Mouse (Mus musculus) ZHBTc4 (cell line): Measurements from ENCODE around the gene Ccsap.
A peak's percentile ranks its signal among the peaks of the same experiment; 100 is the strongest.
"Not testable (repeated sequence)": the region's sequence is repeated elsewhere in the genome, so short reads cannot be mapped to it uniquely, and the experiment has no call there.

Source experiments
- DNase-seq: peaks from one replicate; pipeline ENCODE4 v3.0.0-alpha.2; 2011; ENCODE audit warnings: low read depth, low spot score

Ccsap gene

DNA sequence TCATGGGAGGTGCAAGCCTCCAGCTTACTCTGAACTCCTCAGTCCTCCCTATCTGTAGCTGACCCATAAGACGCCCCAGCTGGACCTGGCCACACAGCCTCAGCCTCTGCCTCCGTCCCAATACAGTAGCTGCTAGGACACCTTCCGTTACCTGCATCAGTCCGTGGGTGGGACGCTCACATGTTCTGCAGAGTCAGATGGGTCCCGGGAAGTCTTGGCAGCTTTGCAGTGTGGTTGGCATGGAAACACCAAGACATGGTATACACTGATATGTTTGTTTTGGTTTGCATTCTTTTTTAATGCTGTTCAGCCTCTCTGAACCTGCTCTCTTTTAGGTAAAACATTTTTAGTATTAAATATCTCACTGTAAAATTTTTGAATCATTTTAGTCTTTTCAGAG lies 23.7 kb downstream of the Ccsap start:
- no peak for DNase-seq

DNA sequence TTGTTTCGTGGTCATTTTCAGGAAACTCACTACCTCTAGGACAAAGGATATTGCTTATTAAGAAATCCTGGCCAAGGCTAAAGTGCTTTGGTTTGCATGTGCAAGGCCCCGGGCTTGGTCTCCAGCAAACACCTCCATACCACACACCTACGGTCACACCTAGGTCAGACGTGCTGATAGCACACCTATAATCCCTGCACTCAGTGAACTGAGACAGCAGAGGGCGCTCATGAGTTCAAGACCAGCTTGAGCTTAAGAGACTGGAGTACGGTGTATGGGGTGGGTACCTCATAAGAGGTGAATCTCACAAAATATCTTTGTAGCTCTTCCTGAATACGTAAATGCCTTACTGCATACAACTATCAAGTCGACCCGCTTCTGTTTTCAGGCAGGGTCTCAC lies 24.6 kb downstream of the Ccsap start:
- peak; percentile 88 for DNase-seq

DNA sequence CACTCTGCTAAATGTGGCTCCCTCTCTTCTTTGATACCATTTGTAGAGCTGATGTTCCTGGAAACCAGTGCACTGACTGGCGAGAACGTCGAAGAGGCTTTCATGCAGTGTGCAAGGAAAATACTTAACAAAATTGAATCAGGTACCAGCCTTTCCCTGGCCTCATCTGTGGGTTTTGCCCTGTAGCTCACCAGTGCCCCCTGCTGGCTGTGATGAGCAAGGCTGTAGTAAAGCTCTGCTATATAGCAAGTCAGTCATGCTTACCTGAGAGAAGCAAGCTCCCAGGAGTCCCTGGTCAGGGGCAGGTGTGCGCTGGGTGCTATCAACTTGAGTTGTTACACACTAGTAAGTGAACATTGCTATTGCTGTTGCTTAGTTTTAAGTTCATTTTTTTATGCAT lies 27.3 kb downstream of the Ccsap start:
- DNase-seq: peak; percentile 65

DNA sequence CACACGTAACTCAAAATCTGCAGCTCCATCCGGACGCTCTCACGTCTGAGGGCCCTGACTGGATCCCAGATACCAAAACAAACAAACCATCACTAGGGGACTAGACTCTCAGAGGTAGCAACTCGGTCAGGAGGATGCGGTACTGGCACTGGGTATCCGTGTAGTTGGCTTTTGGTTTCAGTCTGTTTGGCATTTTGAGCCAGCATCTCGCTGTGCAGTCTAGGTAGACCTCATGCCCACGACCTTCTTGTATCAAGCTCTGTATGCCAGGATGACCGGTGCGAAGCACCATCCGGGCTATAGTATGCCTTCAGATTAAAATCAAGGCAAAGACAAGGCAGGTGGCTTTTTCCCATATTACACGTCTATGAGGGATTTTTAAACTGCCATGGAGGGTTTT lies 32.5 kb downstream of the Ccsap start:
- DNase-seq: no peak

DNA sequence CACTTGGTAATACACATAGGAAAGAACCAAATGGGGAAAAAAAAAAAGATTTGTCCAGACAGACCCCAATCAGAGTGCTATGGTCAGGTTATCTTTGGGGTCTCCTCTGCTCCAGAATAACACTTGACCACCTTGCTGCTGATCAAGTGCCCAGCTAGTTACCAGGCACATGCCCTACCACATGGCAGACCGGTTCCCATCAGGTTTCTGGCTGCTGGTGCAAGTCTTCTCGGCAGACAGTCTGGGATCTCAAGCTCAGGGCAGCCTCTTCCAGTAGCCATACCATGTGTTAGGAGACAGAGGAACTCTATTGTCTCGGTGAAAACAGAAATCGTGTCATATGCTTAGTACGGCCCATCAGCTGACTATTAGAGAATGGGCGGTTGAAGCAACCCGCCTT lies 33.3 kb downstream of the Ccsap start:
- no peak for DNase-seq

DNA sequence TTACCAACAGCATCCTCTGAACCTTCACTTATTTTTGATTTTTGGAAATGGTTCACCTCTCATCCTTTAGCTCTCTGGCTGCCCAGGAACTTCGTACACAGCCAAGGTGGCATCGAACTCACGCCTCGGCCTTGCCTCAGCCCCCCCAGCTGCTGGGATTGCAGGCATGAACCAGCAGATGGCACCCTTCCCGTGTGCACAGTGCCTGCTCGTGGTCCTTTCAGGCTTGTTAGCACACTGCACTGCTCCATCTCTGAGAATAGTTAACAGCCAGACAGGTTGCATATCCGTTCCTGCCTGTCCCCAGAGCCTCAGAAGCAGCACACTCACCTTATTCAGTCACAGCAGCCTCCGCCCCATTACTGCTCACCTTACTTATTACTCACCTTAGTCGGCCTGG lies 34.0 kb downstream of the Ccsap start:
- peak; percentile 83 for DNase-seq

DNA sequence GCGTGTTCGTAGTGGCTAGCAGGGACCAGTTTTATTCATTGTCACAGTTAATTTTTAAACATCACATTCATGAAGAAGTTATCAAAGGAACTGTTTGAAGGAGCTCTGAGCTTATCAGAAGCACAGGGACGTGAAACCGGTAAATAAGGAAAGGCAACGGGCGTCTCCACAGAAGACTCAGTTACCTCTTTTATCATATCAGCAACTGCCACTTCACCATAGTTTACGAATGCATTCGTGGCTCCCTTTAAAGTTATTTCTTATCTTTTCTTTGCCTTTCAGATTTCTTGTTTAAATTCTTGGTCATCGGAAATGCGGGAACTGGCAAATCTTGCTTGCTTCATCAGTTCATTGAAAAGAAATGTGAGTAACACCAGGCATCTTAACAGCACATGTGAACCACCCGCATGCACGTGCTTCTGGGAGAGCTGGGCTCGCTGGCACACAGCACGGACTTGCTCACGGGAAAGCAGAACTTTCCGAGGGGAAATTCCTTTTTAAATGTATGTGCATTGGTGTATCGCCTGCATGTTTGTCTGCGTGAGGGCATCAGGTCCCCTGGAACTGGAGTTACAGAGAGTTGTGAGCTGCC lies 36.4 kb downstream of the Ccsap start:
- no peak for DNase-seq

DNA sequence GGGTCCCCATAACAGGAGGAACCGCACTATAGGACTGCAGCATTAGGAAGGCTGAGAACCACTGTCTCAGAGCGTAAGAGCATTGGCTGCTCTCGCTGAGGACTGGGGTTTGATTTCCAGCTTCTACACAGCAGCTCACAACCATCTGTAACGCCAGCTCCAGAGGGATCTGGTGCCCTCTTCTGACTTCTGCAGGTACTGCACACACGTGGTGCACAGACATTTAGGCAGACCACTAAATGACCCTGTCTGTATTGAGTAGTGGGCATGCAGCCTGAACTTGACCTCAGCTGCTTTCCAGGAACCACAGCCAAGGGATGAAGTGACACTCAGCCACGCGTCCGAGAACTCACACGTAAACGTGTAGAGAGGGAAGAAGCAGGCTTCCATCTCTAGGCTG lies 36.9 kb downstream of the Ccsap start:
- DNase-seq: peak; percentile 79

DNA sequence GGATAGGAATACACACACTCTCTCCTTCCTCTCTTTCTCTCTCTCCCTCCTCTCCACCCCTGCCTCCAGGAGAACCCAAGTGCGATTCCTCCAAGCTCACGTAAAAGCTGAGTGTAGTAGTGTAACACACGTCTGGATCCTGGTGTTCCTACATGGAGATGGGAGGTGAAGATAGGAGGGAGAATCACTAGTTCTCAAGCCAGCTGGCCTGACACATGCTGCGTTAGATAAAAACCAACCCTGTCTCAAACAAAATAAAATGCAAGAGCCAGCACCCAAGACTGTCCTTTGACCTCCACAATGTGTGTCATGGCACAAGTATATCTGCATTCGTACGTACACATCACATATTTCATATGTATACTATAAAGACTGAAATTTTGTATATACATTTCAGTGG lies 39.2 kb downstream of the Ccsap start:
- DNase-seq: no peak

DNA sequence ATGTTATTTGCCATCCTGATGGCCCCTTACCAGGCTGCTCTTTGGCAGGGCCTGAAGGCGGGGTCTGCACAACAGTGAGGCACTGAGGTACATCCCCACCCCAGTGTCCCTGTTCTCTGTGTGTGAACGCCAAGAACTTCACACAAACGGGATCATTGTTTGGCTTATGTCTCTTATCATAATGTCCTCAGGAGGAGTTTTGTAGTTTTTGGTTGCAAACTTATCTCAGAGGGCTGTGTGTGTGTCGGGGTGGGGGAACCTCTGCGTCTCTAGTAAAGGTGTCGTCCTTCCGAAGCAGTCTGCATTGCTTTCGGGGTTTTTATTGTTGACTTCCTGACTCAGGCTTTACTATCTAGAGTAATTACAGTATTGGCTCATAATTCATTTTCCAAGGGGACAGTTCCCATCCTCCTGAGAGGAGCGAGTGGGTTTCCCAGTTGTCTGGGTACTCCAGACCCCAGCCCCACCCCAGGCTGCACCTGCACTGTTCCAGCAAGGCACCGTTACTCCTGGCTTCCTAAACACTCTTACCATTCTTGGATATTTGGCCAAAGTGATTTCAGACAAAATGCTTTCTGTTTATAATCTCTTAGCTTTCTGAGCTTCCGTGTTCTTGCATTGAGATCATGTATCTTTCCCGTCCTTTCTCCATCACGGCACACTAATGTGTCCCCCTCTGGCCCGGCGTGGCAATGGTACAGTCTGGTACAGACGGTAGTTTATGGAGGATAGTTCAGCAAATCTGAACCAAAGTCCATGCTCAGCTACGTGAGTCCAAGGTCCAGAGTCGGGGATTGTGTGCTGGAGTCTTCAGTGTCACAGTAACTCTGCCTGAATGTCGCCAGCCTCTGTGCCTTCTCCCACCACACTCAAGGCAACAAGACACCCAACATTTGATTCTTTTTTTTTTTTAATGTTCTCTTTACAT lies 40.1 kb downstream of the Ccsap start:
- no peak for DNase-seq

DNA sequence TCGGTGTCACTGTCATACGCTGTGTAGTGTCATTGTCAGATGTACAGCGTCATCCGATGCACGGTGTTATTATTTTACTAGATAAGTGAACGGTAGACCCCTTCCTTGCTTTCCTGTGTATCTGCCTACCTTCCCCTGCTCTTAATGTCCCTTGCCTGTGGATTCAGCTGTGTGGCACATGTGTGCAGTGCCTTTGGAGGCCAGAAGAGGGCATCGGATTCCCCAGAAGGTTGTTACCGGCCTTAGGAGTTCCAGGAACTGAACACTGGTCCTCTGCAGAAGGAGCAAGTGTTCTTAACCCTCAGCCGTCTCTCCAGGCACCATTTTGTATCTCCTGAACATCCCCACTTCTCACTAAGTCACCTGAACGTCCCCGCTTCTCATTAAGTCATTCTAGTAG lies 42.3 kb downstream of the Ccsap start:
- DNase-seq: peak; percentile 68

DNA sequence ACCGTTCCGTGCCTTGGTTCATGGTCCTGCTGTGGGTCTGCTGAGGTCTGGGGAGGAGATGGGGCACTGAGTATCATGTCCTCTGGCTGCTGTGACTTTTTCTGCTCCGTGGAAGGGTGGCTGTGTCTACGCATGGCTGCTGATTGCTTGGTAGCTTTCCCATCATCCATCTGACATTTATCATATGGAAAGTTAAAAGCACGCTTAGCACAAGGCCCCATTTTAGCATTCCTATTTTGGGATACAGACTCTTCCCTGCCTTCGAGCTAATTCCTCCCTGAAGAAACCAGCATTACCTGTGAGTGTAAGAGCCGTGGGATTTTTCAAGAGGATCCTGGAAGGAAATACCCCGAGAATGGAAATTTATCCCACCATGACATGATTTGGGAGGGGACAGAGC lies 43.1 kb downstream of the Ccsap start:
- DNase-seq: no peak

DNA sequence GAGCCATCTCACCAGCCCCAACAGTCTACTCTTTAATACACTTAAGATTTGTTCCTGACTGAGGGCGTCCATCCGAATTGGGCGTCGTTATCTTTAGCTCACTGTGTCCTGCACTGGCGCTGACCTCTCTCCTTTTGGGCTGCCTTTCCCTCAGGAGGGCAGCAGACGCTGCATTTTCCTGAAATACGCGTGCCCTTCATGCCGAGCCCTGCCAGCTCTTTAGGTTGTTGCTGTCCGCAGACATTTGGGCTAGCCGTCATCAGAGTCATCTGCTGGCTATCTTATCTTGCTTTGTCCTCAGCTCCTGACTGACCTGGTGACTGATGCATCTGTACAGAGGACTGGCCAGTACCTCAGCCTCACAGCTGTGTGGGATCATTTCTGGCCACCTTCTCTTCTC lies 44.7 kb downstream of the Ccsap start:
- no peak for DNase-seq

DNA sequence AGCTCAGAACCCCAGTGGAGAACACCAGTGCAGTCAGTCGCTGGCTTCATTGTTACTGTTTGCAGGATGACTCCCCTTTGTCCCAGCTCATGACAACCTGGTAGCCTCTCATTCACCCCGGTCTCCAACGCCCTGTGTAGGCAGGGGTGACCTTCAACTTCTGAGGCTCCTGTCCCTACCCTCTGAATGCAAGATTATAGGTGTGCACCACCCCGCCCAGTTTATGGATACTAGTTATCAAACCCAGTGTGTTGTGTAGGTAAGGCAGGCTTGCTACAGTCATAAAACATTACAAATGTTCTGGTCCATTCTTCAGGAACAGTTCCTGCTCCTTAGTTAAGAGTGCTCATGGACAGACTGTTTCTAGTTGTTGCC lies 46.1 kb downstream of the Ccsap start:
- DNase-seq: no peak

DNA sequence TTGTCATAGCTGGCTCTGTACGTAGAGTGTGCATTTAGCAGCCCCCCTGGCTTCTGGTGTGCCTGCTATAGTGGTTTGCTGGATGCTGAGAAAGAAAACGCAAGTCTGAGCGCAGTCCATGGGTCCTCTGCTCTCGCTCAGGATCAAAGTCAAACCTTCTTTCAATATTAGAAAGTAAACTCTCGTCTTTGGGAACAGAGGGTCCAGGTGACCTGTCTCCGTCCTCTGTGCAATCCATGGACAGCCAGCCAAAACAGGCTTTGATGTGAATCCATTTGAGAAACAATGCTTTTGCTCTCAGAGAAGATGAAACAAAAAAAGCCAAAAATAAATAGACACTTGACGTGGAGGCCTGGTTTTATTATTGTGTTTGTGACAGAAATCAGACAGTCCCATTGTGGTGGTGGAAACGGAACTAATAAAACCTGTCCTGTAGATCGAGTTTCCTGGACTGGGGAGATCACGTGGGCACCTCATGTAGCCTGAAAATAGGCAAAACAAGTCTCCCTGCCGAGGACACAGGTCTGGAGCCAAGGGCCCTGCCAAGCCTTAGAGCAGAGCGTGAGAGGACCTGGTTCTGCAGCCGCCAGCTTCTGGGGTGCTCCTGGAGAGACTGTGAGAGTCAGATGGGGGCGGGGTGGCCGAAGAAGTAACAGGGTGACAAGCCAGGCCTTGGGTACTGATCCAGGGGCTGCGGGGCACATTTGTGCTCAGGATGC lies 46.7 kb downstream of the Ccsap start:
- no peak for DNase-seq

DNA sequence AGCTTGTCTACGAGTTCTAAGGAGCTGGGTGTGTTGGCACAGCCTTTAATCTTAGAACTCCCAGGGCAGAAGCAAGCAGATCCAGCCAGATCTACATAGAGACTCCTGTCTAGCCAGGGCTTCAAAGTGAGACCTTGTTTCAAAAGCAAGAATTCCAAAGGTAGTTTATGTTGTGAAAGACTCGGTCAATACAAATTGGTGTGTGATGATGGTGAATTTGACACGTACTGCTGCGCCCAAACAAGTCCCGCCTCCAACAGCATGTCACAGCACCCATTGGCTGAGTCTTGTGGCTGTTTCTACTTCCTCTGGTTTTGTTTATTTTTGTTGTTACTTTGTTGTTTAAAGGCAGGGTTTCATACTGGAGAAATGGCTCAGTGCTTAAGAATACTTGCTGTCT lies 47.8 kb downstream of the Ccsap start:
- DNase-seq: no peak

DNA sequence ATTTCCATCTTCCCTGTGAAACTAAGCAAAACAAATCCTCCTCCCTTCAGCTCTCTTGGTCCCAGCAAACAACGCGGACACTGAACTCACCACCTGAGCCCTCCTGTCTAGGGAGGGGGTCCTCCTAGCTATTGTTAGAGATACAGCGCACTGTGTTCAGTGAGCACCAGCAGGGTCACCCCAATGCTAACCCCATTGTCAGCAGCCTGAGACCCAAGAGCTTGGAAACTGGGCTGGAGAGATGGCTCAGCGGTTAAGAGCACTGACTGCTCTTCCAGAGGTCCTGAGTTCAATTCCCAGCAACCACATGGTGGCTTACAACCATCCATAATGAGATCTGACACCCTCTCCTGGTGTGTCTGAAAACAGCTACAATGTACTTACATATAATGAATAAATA lies 50.7 kb downstream of the Ccsap start:
- DNase-seq: not testable (repeated sequence)

DNA sequence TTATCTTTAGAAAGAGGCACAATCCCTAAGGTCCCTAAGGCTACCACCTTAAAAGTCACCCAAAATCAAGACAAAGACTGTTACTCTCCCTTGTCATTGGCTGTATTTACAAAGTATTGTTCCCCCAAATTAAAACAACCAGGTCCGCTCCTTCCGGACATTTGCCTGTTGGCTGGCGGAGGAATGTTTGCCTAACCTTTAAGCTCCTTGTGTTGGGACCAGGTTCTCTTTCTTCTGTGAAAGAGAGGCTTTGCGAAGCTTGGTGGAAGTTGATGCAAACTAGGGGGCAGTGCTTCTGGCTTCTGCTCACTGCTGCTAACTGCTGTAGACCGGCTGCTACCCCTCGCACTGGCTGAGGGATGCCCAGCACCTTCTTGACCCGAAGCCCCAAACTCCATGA lies 51.3 kb downstream of the Ccsap start:
- no peak for DNase-seq

DNA sequence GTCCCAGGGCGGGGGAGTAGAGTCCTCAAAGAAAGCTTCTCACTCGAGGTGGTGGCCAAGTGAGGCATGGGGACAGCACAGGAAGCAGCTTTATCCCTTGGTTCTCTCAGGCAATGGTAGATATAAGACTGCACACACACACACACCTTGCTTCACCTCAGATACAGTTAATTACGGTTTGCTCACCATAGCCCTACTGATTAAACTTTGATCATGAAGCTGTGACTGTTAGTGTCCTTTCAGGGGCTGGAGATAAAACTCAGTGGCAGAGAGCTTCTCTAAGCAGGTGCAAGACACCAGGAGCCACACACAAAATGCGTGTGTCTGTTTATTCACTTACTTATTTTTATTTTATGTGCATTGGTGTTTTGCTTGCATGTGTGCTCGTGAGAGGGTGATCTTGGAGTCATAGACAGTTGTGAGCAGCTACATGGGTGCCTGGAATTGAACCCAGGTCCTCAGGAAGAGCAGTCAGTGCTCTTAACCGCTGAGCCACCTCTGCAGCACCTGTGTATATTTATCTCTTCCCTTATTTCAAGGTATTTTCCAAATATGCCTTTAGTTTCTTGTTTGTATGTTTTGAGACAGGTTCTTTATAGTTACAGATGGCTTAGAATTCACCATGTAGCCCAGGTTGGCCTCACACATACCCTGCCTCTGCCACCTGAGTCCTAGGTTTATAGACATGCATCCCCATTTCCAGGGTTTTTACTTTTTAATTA lies 52.0 kb downstream of the Ccsap start:
- no peak for DNase-seq

DNA sequence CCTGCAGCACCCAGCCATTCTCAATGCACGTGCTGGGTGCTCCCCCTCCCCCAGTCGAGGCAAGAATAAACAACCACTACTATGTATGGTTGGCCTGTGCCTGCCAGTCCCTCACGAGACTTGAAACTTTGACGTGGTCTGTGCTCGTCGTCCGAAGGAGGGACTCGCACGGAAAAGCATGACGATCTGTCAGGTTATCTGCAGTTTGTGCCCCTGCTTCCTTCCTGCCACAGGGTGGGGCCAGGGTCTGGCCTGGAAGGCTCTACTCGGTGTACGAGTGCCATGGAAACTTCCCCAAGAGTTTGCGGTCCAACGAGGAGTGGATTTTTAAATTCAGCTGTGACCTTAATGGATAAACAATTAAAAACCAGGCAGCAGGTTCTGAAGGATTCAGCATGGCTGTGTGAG lies 53.0 kb downstream of the Ccsap start:
- peak; percentile 83 for DNase-seq

DNA sequence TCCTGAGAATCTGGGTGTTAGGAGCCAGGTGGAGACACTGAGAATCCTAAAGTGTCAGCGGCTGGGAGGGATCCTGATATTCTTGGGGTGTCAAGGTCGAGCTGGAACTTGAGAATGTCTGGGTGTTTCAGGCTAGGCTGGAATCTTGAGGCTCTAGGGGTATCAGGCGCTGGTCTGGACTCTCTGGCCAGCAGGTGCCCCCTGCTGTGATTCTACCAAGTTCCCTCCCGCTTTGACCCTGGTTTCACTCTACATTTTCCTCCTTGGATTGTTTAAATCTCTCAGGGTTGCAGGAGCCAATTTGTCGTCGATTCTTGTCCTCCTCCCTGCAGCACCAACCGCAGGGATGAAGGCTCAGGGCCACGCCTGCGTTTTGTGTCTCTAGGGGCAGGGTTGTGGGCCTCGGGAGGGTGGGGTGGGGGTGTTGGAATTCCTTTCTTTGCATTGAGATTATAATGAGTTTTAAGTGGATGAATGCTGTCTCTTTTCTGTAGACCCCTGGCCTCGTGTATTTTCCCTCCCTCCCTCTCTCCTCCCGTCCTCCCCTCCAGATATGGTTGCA lies 53.6 kb downstream of the Ccsap start:
- peak; percentile 91 for DNase-seq
